Mouse (Mus musculus): ENCODE measurements at regions not wholly inside any gene's neighbourhood (a gene's known extent, or its start where the extent isn't known, plus 50 kb on each side); places are given as distances from the start of the nearest gene placed in this dataset.

- Histone ChIP-seq H3K4me3 (ENCODE audit: low read depth, low read length) (no peak overlapping the region), H3K4me1 (replicated peaks; ENCODE audit: control insufficient read depth, insufficient read depth, low read length) (no peaks in the 10 kb centered on the region), H3K9ac (ENCODE audit: low read depth, low read length) (no peak overlapping the region), H3K36me3 (ENCODE audit: control insufficient read depth, insufficient read depth) (no peaks in the 10 kb centered on the region), H3K4me2 (replicated peaks; ENCODE audit: low read depth) (no peak overlapping the region), H3K27ac (ENCODE audit: low read depth, low read length) (no peak overlapping the region), H3K9me3 (ENCODE audit: control insufficient read depth) (no peaks in the 10 kb centered on the region), H3K27me3 (replicated peaks; ENCODE audit: control insufficient read depth, insufficient read depth, low read length) (no peaks in the 10 kb centered on the region)
- no peak for TF ChIP-seq CTCF (IDR thresholded peaks at IDR 0.05; ENCODE audit: low read depth)
- 81% methylated on average over 3 of the region's 3 CpGs for WGBS
- no peak for ATAC-seq
Measured at GRCm38 (mm10) chrX:164878336-164878735, 101.8 kb downstream of the Mospd2 start.

DNA sequence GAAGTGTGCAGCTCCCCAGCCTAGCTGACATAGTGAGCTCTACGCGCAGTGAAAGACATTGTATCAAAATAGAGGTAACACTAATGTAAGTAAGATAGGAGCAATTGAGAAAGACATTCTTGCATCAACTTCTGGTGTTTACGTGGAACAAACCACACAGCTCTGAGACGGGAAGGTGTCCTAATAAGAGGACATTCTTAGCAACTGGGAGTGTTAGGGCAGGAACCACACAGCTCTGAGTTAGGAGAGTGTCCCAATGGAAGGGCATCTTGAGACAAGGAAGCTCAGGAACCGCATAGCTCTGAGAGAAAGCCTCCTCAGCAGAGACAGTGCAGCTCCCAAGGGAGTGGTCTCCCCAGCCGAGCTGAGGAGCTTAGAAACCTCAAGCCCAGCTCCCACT is 139.8 kb downstream of the Mospd2 start:
- no peak overlapping the region for H3K27ac ChIP-seq (ENCODE audit: low read depth, low read length)
- no peak overlapping the region for H3K9ac ChIP-seq (ENCODE audit: low read depth, low read length)
- WGBS = 85% methylated on average over 6 of the region's 6 CpGs
- no peak overlapping the region for H3K4me2 ChIP-seq (replicated peaks; ENCODE audit: low read depth)
- H3K36me3 ChIP-seq (ENCODE audit: control insufficient read depth, insufficient read depth) = no peaks in the 10 kb centered on the region
- H3K27me3 ChIP-seq (replicated peaks; ENCODE audit: control insufficient read depth, insufficient read depth, low read length) = no peaks in the 10 kb centered on the region
- H3K9me3 ChIP-seq (ENCODE audit: control insufficient read depth) = no peaks in the 10 kb centered on the region
- no peak for ATAC-seq
- no peak overlapping the region for H3K4me3 ChIP-seq (ENCODE audit: low read depth, low read length)
- H3K4me1 ChIP-seq (replicated peaks; ENCODE audit: control insufficient read depth, insufficient read depth, low read length) = no peaks in the 10 kb centered on the region
- TF ChIP-seq CTCF (IDR thresholded peaks at IDR 0.05; ENCODE audit: low read depth) = no peak

- no peaks in the 10 kb centered on the region for H3K9me3 ChIP-seq (ENCODE audit: control insufficient read depth)
- H3K4me3 ChIP-seq (ENCODE audit: low read depth, low read length) = no peak overlapping the region
- H3K9ac ChIP-seq (ENCODE audit: low read depth, low read length) = no peak overlapping the region
- no peaks in the 10 kb centered on the region for H3K27me3 ChIP-seq (replicated peaks; ENCODE audit: control insufficient read depth, insufficient read depth, low read length)
- no peak overlapping the region for H3K27ac ChIP-seq (ENCODE audit: low read depth, low read length)
- no peak for TF ChIP-seq CTCF (IDR thresholded peaks at IDR 0.05; ENCODE audit: low read depth)
- H3K36me3 ChIP-seq (ENCODE audit: control insufficient read depth, insufficient read depth) = no peaks in the 10 kb centered on the region
- no peak for ATAC-seq
- H3K4me2 ChIP-seq (replicated peaks; ENCODE audit: low read depth) = no peak overlapping the region
- H3K4me1 ChIP-seq (replicated peaks; ENCODE audit: control insufficient read depth, insufficient read depth, low read length) = no peaks in the 10 kb centered on the region
Measured at GRCm38 (mm10) chrX:164820906-164821305, 159.3 kb downstream of the Mospd2 start.

- H3K4me2 ChIP-seq (replicated peaks; ENCODE audit: low read depth) = no peak overlapping the region
- 45% methylated on average over 3 of the region's 3 CpGs for WGBS
- no peak overlapping the region for H3K27ac ChIP-seq (ENCODE audit: low read depth, low read length)
- H3K4me1 ChIP-seq (replicated peaks; ENCODE audit: control insufficient read depth, insufficient read depth, low read length) = no peaks in the 10 kb centered on the region
- H3K36me3 ChIP-seq (ENCODE audit: control insufficient read depth, insufficient read depth) = no peaks in the 10 kb centered on the region
- TF ChIP-seq CTCF (IDR thresholded peaks at IDR 0.05; ENCODE audit: low read depth) = peak; percentile 70
- no peaks in the 10 kb centered on the region for H3K9me3 ChIP-seq (ENCODE audit: control insufficient read depth)
- no peaks in the 10 kb centered on the region for H3K27me3 ChIP-seq (replicated peaks; ENCODE audit: control insufficient read depth, insufficient read depth, low read length)
- no peak overlapping the region for H3K9ac ChIP-seq (ENCODE audit: low read depth, low read length)
- no peak overlapping the region for H3K4me3 ChIP-seq (ENCODE audit: low read depth, low read length)
- ATAC-seq = no peak
Measured at GRCm38 (mm10) chrX:164787293-164787692, 192.9 kb downstream of the Mospd2 start.

GRCm38 (mm10) chrX:164764919-164765318 is 215.3 kb downstream of the Mospd2 start:
- no peak for ATAC-seq
- Histone ChIP-seq H3K4me1 (replicated peaks; ENCODE audit: control insufficient read depth, insufficient read depth, low read length) (no peaks in the 10 kb centered on the region), H3K36me3 (ENCODE audit: control insufficient read depth, insufficient read depth) (no peaks in the 10 kb centered on the region), H3K4me2 (replicated peaks; ENCODE audit: low read depth) (no peak overlapping the region), H3K4me3 (ENCODE audit: low read depth, low read length) (no peak overlapping the region), H3K27ac (ENCODE audit: low read depth, low read length) (no peak overlapping the region), H3K27me3 (replicated peaks; ENCODE audit: control insufficient read depth, insufficient read depth, low read length) (no peaks in the 10 kb centered on the region), H3K9me3 (ENCODE audit: control insufficient read depth) (no peaks in the 10 kb centered on the region), H3K9ac (ENCODE audit: low read depth, low read length) (no peak overlapping the region)
- WGBS = 83% methylated on average over 4 of the region's 4 CpGs
- TF ChIP-seq CTCF (IDR thresholded peaks at IDR 0.05; ENCODE audit: low read depth) = no peak

DNA sequence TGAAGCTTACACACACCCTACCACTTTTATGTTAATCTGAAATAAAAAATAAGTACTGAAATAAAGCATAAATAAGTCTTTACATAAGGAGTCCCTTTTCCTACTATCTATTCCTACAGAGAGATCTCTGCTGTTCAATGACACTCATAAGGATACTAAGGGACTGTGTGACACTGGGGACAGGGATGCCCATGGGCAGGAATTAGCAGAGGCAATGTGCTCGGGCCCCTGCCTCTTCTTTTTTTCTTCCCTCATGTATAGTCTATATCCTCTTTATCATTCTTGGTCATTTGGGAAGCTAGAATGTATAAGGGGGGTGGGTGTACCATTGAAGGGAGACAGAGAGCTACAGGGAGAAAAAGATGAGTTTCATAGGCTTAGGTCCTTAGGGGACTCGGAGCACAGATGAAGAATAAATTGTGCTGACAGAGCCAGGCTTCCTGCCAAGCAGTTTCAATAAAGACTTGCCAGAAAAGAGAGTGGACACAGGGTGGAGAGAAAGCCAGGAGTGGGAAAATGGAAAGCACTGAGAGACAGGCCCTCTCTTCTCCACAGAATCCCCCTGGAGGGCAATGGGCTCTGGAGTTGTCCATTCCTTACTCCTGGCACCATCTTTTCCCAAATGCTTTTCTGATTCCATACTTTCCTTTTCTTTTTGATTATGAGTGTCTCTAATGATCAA is 216.3 kb downstream of the Mospd2 start:
- Histone ChIP-seq H3K4me2 (replicated peaks; ENCODE audit: low read depth) (no peak overlapping the region), H3K4me3 (ENCODE audit: low read depth, low read length) (no peak overlapping the region), H3K27ac (ENCODE audit: low read depth, low read length) (no peak overlapping the region), H3K27me3 (replicated peaks; ENCODE audit: control insufficient read depth, insufficient read depth, low read length) (no peaks in the 10 kb centered on the region), H3K36me3 (ENCODE audit: control insufficient read depth, insufficient read depth) (no peaks in the 10 kb centered on the region), H3K9ac (ENCODE audit: low read depth, low read length) (no peak overlapping the region), H3K9me3 (ENCODE audit: control insufficient read depth) (no peaks in the 10 kb centered on the region), H3K4me1 (replicated peaks; ENCODE audit: control insufficient read depth, insufficient read depth, low read length) (no peaks in the 10 kb centered on the region)
- no peak for ATAC-seq
- WGBS = 56% methylated on average over 2 of the region's 2 CpGs
- TF ChIP-seq CTCF (IDR thresholded peaks at IDR 0.05; ENCODE audit: low read depth) = no peak

All from intestine, postnatal 0 days (tissue).